Mouse (Mus musculus) testis, adult 2 months (tissue): ENCODE data around the gene Hist2h2aa1.
A peak's percentile ranks its signal among the peaks of the same experiment; 100 is the strongest.

ENCODE experiments used
- CTCF ChIP-seq: fragments of 200-500 bp; IDR thresholded peaks from 2 replicates; pipeline ENCODE4 v1.5.1; 2012; ENCODE audit warnings: low read depth, mild to moderate bottlenecking, inconsistent platforms, low read length, moderate library complexity; ENCODE audit not compliant: control insufficient read depth, insufficient read depth, insufficient replicate concordance
- POLR2A ChIP-seq: fragments of 200-500 bp; IDR thresholded peaks from 2 replicates; pipeline ENCODE4 v1.6.1; 2012; ENCODE audit warnings: low read depth, mild to moderate bottlenecking, inconsistent platforms, low read length, moderate library complexity; ENCODE audit not compliant: control insufficient read depth

DNA sequence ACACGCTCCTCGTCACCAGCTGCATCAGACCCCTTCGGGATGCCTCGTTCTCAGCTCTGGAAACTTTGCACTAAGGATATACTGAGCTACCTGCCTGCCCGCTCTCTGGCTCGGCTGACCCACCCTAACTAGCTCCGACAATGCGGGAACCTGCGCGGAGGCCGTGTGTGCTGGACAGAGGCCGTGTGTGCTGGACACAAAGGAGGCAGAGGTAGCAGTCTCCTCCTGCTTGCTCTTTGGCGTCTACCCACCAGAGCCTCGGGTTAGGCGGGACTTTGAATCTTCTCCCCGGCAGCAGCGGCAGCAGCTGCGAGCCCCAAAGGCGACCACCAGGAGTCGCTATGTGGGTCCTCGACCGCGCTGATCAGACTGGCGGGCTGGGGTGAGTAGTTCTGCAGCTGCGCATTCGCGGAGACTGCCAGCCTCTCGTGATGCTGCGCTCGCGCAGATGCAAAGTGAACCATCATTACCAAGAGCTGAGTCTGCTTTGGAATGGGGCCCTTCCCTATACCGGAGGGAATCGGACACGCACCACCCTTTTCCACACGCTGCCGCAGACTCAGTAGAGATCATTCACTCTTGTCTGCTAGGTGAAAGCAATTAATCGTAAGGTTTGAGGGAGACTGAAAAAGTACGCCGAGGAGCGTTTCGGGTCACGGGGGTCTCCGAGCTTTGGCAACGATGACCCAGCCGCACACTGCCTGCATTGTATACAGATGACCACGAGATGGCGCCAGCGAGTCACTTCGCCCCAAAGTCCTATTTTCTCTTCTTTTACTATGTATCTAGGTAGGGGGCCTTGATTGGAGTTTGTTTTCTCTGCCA lies 32.7 kb downstream of the Hist2h2aa1 start:
- TF ChIP-seq CTCF (peak; percentile 89), POLR2A (no peak)
